Mouse (Mus musculus) small intestine, adult 2 months (tissue): Measurements from ENCODE around the gene Fam102a.

Source experiments
- CTCF ChIP-seq: fragments of 200-500 bp; IDR thresholded peaks from 2 replicates; pipeline ENCODE4 v1.5.1; 2012; ENCODE audit warnings: low read depth, mild to moderate bottlenecking, control low read depth, inconsistent platforms, low read length, moderate library complexity, mixed read lengths; ENCODE audit not compliant: insufficient replicate concordance, insufficient read length; ENCODE audit errors: extremely low read depth
- POLR2A ChIP-seq: fragments of 200-500 bp; IDR thresholded peaks from 2 replicates; pipeline ENCODE4 v1.6.1; 2012; ENCODE audit warnings: low read depth, mild to moderate bottlenecking, control low read depth, inconsistent platforms, low read length, moderate library complexity

GRCm38 (mm10) chr2:32487124-32487623 is 48.0 kb upstream of the Fam102a start:
- peak; percentile 99; the same call in 1 of the 2 replicates for TF ChIP-seq CTCF
- no peak for TF ChIP-seq POLR2A
